Mouse (Mus musculus) stomach, adult 2 months (tissue): Measurements from ENCODE around the gene Zbtb14. TPM values are rescaled to one million over a fixed set of nuclear protein-coding genes. Genes with fewer than 3 reads are reported as not detected.

Experiments used
- polyA plus RNA-seq: library from polyadenylated mRNA; depleted of rRNA; stranded (reverse); fragments of >200 nt; gene quantifications from 2 replicates; pipeline ENCODE4 v1.2.3, GENCODE M21; 2012; rRNA removed

Gene Zbtb14
- 0.39 and 0.77 TPM in 2 replicates for polyA plus RNA-seq

GRCm38 (mm10) chr17:69382511-69383100 is at the start of gene Zbtb14:
Gene Zbtb14, plus strand, starts transcription at chr17:69383050.

DNA sequence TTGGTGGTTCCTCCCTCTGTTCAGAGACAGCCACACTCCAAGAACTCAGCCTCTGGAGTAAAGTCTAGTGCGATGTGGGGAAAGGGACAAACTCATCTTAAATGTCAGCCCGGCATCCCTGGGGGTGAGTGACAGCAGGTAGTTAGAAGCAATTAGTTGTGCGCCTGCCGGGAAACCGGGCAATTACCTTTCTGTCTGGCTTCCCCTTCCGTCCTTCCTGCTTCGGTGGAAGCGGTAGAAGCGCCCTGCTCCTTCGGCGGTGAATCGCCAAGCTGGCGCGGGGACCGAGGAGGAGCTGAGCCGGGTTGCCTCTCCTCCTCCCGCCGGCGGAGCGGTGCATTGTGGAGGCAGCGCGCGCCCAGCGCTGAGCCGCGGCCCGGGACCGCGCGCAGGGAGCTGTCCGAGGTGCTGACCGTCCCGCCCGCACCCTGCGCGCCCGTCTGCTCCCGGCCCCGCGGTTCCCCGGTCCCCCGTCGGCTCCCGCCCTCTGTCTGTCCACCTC is 56.2 kb downstream of the Zbtb14 start, which contains the start of gene Akain1:
Gene Akain1 (plus strand): TSS at position 337 of the 502 bp plus-strand sequence.

Other genes starting within 250 kb of the Zbtb14 start
- 0.03 TPM in 1 of 2 replicates, not detected in the other for gene Akain1, start 56.3 kb downstream of the Zbtb14 start, polyA plus RNA-seq